Mouse (Mus musculus) T-helper 1 cell (primary cell): ENCODE measurements around the gene Irgm1.

Experiments used
- in situ Hi-C: fragments of 300-600 bp; cut with MboI, MseI; formaldehyde crosslinking; loops from one replicate; pipeline ENCODE4 v1.15.1; 2025; ENCODE audit warnings: high pct_unique_total_duplicates

Irgm1 gene

GRCm38 (mm10) chr11:48813782-48814181, 57.7 kb downstream of the Irgm1 start:
- in situ Hi-C loops = no loop called here
